Mouse (Mus musculus): ENCODE measurements around the gene Fgf13.

DNA sequence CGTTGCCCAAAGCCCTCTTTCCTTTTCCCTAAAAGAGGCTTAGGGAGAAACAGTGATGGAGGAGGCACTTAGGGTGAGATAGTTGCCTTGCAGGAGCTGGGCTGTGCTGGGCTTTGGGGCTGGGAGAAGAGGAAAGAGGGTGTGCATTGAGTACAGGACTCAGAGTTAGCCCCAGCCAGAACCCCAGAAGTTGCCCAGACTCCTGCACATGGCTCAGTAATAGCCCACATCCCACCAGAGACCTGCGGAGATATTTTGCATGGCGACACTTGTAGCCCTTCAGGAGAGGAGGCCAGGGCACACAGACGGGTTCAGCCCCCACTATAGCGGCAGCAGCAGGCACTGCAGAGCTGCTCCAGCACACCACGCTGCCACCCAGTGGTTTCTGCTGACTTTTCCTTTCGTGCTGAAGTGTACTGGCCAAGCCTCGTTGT is 432.9 kb downstream of the Fgf13 start:
- peak; percentile 76 for TF ChIP-seq CTCF (IDR thresholded peaks at IDR 0.05; ENCODE audit: borderline replicate concordance, insufficient read depth, low read length)
- TF ChIP-seq POLR2A (IDR thresholded peaks at IDR 0.05; ENCODE audit: low read depth, low read length) = no peak
